Mouse (Mus musculus): ENCODE data around the gene St5.

Gene St5

DNA sequence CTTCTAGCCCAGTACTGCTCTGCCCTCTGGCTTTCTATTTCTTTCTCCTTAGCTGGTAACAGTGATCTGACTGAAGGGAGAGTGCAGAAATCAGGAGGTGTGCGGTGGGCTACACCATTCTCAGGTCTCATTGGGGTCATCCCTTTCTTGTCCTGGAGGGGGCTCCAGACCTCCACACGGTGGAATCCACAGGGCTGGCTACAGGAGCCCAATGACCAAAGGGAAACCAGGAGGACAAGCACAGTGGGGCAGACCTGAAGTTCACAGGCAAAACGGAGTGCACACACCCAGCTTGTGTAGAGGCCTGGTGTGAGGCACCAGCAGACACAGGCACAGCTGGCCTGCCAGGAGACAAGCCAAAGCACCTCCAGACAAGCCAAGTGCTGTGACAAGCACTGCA is 175.0 kb downstream of the St5 start:
- DNase-seq (ENCODE audit: low spot score in 2 of 2) = peak in 1 of 2 experiments; percentile 52

DNA sequence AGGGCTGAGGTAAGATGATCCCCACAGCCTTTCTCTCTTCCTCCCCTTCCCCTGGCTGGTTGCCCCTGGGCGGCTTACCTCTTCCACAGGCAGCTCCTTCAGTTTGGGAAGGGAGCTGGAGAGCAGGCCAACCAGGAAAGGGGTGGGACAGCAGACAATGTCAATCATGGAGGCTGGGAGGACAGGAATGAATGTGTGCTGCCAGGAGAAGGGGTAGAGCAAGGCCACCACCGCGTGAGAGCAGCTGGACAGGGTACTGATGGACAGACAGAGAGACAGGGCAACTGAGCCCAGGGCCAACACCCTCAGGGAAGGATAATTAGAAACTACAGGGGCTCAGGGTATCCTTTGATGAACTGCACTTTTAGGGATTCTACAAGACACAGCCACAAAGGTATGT is 175.9 kb downstream of the St5 start:
- no peak for DNase-seq (ENCODE audit: low spot score in 2 of 2)

DNA sequence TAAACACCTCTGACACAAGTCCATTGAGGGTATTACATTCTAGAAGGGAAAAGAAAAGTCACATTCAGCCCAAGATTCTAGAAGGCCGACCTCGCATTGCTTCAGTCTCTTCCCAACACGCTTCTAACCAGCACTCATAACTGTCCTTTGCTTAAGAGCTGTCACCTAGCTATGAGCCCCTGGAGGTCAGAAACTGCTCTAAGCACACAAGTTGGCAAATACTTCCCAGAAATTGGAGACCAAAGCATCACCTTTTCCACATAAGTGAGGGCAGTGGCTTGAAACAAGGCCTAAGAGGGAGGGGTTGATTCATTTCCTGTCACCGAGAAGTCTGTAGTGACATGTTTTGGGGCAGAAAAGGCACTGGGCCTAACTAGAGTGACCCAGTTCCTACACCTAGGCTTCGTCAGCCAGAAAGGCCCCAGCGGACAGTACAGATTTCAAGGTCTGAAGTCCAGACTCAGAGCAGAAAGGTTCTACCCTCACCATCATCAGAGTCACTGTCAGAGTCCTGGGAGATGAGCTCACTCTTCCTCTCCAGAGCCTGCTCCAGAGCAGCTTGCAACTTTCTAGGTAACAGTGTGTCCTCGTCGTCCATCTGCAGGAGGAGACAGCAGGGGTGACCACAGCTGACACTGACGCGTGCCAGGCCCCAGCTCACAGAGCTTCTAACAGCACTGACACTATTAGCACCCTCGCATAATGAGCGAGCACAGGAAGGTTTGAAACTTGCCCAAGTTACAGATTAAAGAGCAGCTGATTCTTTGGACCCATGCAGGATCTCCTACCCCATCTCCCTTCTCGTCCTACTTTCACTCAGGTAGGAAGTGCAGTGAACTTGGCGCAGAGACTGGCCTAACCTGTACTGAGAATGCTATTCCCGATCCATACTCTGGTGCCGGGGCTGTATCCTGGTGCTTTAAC is 177.4 kb downstream of the St5 start:
- no peak for DNase-seq (ENCODE audit: low spot score in 2 of 2)

DNA sequence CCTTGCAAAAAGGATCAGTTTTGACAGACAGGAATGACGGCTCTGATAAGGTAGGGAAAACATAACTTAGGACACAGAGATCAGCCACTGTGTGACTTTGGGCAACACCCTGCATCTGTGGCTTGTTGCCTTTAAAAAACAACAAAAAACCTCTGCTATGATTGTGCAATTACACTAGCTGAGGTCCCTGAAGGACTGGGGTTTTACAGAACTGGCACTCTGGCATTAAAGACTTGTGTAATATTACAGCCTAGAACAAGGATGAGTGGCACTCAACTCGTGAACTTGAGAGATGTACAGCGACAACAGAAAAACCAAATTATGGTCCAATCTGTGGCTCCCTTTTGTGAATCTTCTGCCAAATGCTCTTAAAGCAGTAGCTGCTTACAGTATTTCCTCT is 178.6 kb downstream of the St5 start:
- DNase-seq (ENCODE audit: low spot score in 2 of 2) = no peak

DNA sequence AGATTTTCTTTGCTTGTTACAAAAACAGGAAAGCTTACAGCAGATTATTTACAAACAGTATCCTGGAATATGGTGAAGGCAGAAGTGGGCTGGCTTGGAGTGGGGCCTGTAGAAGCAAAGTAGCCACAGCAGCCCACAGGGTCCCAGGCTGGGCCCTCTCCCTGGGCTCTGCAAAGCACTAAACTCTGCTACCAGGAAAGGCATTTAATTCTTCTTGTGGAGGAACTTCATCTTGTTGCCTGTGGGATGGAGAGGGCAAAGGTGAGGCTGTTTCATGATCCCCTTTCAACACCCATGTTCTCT is 179.0 kb downstream of the St5 start:
- DNase-seq (ENCODE audit: low spot score in 2 of 2) = no peak

DNA sequence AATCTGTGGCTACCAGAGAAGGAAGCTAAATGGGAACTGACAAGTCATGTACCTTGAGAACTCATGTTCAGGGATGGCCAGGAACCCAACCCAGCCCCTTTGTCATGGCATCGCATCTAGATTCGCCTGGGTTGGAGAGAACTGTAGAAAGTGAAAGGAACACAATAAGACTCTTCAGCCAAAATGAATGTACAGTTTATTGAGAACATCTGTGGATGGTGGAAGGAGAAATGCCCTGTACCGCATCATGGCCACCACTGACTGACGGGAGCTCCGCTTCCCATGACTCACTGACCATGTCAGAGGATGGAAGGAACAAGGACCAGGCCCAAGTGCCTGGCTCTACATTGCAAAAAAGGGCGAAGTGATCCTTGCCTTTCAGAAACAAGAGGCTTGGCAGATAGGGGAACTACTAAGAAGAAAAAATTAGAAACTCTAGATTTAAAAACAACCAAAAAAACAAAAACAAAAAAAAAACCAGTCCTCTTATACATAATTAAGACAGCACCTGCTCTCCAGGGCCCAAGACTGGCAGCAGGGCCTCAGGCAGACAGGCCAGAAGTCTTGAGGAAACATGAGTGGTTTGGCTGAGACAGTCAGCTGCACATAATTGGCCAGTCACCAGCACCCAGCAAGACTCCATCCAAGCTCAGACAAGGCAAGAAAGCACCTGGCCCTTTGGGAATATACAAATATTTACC is 179.5 kb downstream of the St5 start:
- DNase-seq (ENCODE audit: low spot score in 2 of 2) = no peak

DNA sequence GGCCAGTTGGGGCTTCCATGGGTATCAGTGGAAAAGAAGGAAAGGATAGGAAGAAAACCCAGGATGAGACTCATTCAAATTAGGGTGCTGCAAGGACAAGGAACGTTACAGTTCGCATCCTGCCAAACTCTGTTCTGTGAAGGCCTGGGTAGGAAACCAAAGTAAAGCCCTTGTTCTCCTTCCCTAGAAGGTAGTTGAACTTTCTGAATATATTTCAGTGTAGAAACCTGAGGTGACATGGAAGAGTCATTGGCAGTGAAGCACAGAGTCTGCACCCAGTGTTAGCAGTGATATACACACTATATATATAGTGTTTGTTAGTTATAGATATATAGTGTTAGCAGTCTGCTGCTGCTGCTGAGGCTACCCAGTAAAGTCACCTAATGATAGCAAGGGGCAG is 180.1 kb downstream of the St5 start:
- no peak for DNase-seq (ENCODE audit: low spot score in 2 of 2)

DNA sequence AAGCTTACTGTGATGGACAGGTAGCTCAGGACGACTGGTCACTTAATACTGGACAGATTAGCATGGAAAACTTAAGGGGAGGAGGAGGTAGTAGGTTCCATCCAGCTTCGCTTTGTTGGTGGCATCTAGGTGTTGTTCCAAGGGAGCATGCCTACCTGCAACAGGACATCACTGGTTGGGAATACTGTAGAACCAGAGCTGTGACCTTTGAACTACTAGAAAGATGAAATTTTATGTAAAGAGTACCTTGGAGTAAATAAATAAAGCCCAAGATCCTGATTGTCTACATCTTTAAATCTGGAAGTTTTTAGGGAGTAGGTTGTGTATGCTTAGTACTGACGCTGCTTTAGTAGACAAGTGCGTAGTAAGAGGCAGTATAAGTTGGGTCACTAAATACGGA is 181.3 kb downstream of the St5 start:
- DNase-seq (ENCODE audit: low spot score in 2 of 2) = no peak

DNA sequence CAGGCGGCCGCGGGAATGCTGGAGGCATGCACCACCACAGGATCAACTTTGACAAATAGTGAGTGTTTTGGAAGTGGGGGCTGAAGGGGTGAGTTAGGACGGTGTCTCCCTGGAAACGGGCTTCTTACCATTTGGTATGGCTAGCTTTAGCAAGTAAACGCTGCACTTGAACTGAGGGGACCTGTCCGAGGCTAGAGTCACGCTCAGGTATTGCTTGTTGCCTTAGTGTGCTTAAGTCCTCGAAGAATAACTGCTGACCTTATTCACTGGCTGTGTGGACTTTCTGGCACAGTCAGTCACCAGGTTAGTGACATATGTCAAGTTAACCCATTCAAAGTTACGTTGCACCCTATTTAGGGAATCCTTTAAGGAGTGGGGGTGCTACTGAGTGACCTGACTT is 183.5 kb downstream of the St5 start:
- no peak for DNase-seq (ENCODE audit: low spot score in 2 of 2)

DNA sequence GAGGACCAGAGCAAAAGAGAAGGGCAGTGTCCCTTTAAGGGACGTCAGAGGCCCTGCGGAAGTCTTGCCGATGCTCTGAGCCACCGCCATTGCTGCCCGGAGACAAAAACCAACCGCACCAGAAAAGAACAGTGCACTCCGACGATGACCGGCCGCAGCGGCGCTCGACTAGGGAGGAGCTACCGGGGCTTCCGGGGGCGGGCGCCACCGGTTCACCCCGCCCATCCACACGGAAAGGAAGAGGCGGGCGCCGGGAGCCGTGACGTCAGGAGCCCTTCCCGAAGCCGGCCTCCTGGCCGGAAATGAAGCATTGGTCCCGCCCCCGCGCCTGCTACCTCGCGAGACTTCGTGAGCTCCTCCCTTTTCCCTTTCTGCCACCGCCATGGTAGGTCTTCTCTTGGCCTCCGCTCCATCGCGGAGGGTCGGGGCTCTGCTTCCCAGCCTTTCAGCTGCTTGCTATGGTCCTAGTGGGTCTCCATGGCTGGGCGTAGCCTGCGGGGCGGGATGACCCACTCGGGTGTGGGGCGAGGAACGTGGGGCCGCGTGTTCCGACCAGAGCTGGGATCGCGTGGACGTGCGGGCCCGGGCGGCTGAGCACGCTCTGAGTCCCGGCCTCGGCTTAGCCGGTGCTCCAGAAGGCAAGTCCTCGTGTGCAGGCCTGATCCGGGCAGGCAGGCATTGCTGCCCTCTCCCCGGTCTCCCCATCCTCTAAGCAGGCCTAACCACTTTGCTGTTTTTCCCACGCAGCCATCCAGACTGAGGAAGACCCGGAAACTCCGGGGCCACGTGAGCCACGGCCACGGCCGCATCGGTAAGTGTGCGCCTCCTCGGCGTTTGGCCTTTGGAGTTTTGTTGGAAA is 184.3 kb downstream of the St5 start, which contains the start of gene Rpl27a:
Rpl27a (plus strand) TSS at position 310 of the 859 bp plus-strand sequence.
- DNase-seq (ENCODE audit: low spot score in 2 of 2) = peak; percentile 98

DNA sequence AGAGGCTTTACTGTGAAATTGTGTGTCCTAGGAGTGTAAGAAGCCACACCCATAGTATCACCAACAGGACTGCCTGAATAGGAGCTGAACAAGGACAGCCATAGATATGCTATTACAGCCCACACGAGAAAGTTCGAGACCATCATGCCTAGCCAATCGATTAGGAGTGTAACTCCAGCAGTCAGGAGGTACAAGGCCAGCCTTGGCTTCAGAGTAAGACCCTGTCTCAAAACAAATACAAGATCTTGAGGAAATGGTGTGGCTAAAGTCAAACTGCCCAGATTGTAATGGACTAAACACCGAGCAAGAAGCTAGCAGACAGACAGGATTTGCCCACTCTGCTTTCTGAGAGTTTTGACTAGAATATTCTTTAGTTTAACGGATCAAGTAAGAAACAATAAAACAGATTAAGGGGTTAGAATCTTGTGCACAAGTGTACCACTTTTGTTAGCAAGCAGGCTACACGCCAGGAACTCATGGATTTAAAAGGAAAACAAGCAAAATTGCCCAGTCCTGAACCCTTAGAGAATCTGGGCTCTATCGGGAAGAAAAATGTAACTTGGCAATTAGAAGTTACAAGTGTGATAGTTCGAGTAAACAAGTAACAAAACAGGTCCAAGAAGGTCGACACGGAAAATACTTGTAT is 185.2 kb downstream of the St5 start:
- no peak for DNase-seq (ENCODE audit: low spot score in 2 of 2)

DNA sequence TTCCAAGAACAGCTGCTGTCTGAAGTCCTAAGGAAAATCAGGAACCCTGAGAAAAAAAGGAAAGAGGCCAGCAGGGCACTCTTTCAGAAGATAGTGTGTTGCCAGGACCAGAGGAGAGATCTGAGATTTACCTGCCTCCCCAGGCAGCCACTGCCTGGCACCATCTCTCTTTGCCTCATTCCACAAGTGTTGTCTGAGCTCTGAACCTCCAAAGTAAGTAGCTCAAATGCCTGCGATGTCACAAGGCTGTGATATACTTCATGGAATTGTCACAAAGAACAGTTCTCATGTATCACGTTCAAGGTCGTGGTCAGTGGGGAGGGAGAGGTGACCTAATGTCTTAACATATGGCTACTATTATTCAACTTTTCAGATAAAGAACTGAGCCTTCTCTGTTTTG is 186.9 kb downstream of the St5 start:
- no peak for DNase-seq (ENCODE audit: low spot score in 2 of 2)

DNA sequence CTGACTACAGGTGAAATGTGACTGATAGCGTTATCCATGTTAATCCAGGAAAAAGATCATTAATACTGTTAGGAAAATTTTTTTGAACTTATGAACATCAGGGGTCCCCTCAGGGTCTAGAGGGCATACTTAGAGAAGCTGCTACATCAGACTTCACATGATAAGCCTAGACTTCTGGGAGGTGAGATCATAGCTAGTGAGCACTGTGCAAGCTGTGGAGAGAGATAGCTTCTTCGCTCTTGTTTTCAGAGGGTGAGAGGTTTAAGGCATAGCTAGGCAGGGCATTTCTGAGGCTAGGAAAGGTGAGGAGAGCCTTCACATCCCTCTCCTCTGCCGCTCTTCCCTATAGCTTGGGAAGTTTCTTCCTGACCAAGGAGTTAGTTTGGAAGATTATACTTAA is 191.6 kb downstream of the St5 start:
- no peak for DNase-seq (ENCODE audit: low spot score in 2 of 2)

DNA sequence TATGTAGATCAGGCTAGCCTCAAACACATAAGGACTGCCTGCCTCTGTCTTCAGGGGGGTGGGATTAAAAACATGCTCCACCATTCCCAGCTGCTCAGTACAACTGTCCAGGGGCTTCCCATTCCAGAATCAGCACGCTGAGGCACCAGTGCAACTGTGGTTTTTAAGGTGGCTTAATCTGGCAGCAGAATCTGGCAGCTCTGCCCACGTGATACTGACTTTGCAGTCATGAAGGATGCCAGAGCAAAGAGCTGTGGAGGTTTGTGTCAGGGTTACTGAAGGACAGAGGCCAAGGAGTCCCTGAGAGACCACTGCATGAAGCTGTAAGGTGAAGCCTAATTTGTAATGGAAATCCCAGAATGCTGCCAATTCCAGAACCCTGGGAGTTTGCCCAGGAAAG is 192.6 kb downstream of the St5 start:
- DNase-seq (ENCODE audit: low spot score in 2 of 2) = no peak

DNA sequence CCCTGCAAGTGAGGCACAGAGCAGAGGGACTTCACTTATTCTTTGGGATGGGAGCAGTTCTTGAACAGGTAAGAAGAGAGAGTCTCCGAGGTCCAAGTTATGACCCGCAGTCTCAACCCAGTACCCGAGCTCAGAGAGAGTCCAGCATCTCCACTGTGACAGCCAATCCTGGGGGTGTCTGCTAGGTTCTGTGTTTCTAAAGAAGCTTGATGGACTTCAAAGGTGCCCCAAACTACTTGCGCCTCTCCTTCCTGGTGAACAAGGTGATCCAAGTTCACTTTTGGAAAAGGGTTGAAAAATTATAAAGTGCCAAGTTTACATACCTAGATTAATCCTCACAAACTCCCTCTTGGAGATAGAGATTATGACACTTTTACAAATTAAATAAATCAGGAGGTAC is 195.4 kb downstream of the St5 start, which contains the start of gene Trim66:
Trim66 (minus strand) TSS at position 101 of the 400 bp plus-strand sequence.
- DNase-seq (ENCODE audit: low spot score in 2 of 2) = no peak

DNA sequence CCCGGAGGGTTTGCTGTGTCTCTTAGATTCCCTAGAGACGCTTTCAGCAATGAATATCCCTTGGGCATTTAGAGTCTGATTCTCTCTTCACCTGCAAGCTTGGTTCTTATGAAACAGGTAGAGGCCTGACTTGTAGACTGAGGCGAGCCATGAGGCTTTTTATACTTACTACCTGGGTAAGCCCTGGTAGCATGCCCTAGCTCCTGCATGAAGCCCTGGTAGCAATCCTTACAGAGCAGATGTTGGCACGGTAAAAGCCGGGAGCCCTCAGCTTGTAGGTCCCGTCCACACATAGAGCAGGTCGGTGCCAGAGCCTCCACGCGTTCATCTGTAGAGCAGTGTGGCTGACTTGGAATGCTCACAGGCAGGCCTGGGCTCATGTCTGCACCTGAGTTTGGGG is 195.8 kb downstream of the St5 start:
- DNase-seq (ENCODE audit: low spot score in 2 of 2) = no peak

DNA sequence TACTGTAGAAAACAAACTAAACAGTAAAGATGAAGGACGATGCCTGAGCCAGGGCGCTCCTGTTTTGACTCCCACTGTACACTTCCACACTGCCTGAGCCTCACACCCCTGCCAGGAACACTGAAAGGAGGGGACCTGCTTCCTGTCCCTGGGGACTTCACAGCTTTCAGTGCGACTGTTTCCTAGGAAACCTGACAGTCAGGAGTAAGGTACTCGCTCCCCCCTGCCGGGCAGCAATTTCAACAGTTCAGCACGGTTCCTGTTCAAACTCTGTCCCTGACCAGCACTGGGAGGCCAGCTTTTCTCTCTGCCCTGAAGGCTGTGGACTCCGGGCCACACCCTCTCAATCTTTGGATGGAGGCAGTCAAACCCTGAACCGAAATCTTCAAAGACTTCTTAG is 196.3 kb downstream of the St5 start:
- DNase-seq (ENCODE audit: low spot score in 2 of 2) = no peak

DNA sequence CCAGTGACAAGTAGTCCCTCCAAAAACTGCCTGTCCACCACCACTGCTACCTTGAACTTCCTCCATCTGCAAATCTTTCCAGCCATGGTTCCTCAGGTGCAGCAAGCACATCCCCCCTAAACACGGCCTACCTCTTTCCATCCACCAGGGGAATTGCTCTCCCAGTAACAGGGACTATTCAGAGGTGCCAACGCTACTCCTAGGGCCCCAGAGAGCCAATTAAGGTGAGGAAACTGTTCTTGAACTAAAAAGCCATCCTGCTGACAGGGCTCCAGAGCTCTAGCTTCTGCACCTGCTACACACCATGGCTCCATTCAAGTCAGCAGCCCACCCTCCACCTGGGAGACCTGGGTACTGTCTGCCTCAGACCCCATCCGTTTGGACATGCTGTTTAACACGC is 205.9 kb downstream of the St5 start:
- DNase-seq (ENCODE audit: low spot score in 2 of 2) = no peak

DNA sequence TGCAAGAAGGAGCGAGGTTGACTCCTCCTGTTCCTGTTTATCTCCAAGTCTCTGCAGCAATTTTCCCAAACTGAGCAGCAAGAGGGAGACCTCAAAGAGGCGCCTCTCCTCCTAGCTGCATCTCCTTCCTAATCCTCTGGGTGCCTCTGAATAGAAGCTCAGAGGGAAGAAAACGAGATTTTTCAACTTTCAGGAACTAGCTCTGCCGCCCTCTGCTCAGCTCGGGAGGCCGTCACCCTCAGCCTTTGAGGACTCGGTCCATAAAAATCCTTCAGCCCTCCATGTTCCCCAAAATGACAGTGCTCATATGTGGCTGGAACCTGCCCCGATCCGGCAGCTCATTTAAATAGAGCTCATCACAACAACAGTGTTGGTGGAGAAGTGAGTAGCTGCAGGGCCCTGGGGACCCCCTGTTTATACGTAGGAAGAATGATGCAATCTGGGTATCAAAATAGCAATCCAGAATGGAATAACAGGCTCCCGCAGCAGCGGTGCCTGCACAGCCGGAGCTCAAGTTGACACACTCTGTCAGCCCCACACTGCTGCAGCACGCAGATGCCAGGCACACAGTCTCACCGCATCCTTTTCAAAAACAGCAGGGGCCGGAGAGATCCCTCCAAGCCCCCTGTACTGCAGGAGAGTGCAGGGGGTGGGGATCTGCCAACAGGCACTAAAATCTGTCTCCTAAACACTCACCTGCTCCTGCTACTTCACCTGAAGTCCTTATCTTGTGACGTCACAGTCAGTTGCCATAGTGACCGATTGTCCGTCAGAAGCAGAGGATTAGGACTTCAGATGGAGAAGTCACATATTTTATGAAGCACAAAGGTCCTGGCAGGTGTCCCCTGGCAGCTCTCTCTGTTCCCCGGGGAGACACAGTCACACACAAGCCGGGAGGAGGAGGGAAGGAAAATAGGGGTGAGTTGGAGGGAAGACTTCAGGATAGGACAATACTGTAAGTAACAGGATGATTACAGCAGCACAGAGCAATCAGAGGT is 209.8 kb downstream of the St5 start:
- DNase-seq (ENCODE audit: low spot score in 2 of 2) = peak in 1 of 2 experiments; percentile 23

DNA sequence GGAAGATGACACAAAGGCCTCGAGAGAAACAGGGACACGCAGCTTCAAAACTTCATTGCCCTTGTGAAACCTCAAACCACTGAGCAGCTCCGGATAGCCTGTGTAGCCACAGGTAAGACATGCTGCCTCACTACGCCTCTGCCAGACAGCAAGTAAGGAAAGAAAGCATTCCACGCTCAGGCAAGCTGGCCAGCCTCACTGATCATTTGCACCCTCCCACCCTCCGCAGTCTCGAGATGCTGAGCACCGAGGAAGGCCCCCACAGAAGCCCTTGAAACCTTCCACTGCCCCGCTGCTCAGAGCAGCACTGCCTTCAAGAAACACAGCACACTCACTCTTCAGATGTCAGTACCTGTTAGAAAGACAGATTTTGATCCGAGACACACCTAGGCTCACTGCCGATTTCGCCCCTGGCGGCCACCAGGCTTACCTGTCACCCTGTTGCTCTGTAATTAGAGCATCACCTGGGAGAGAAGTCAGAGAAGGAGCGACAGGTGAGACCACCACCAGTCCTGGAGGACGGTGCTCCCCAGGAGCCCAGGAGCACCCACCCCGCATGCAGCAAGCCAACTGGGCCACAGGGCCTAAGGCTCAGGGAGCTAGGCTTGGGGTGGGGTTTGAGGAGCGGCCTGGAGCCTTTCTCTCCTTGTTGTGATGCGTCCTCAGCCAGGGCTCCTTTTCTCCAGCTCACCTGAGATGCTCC is 210.6 kb downstream of the St5 start:
- no peak for DNase-seq (ENCODE audit: low spot score in 2 of 2)
